Mouse (Mus musculus): ENCODE results near the gene Fam90a1a. TPM values are rescaled to one million over a fixed set of nuclear protein-coding genes. Genes with fewer than 3 reads are reported as not detected.

The Fam90a1a gene
- polyA plus RNA-seq, 1 experiment from 2014 or later = not detected

Other genes starting within 250 kb of the Fam90a1a start
- not detected in 2 replicates for gene Defa24, start 224.2 kb upstream of the Fam90a1a start, polyA plus RNA-seq (2015; fragmentation: Nextera tagmentation; extraction: Ambion mirVana)
- gene Defb50, start 135.2 kb upstream of the Fam90a1a start, polyA plus RNA-seq (2015; fragmentation: Nextera tagmentation; extraction: Ambion mirVana) = not detected in 2 replicates
- not detected in 2 replicates for gene Defb2, start 118.8 kb upstream of the Fam90a1a start, polyA plus RNA-seq (2015; fragmentation: Nextera tagmentation; extraction: Ambion mirVana)
- gene Defb10, start 99.8 kb upstream of the Fam90a1a start, polyA plus RNA-seq (2015; fragmentation: Nextera tagmentation; extraction: Ambion mirVana) = not detected in 2 replicates
- gene Defb9, start 73.3 kb upstream of the Fam90a1a start, polyA plus RNA-seq (2015; fragmentation: Nextera tagmentation; extraction: Ambion mirVana) = not detected in 2 replicates
- not detected in 2 replicates for gene Defb11, start 52.3 kb upstream of the Fam90a1a start, polyA plus RNA-seq (2015; fragmentation: Nextera tagmentation; extraction: Ambion mirVana)
- gene Defb15, start 26.0 kb upstream of the Fam90a1a start, polyA plus RNA-seq (2015; fragmentation: Nextera tagmentation; extraction: Ambion mirVana) = not detected in 2 replicates
- not detected in 2 replicates for gene Defb35, start 20.4 kb upstream of the Fam90a1a start, polyA plus RNA-seq (2015; fragmentation: Nextera tagmentation; extraction: Ambion mirVana)
- not detected in 2 replicates for gene Defb13, start 12.0 kb upstream of the Fam90a1a start, polyA plus RNA-seq (2015; fragmentation: Nextera tagmentation; extraction: Ambion mirVana)
- not detected in 2 replicates for gene Ccdc70, start 11.1 kb downstream of the Fam90a1a start, polyA plus RNA-seq (2015; fragmentation: Nextera tagmentation; extraction: Ambion mirVana)
- gene Atp7b, start 101.6 kb downstream of the Fam90a1a start, polyA plus RNA-seq (2015; fragmentation: Nextera tagmentation; extraction: Ambion mirVana) = 1.4 and 1.8 TPM in 2 replicates
- gene Alg11, start 102.0 kb downstream of the Fam90a1a start, polyA plus RNA-seq (2015; fragmentation: Nextera tagmentation; extraction: Ambion mirVana) = 21.8 and 23.0 TPM in 2 replicates
- 0.14 and 0.44 TPM in 2 replicates for gene Nek5, start 166.3 kb downstream of the Fam90a1a start, polyA plus RNA-seq (2015; fragmentation: Nextera tagmentation; extraction: Ambion mirVana)
- 4.6 and 4.9 TPM in 2 replicates for gene Nek3, start 207.7 kb downstream of the Fam90a1a start, polyA plus RNA-seq (2015; fragmentation: Nextera tagmentation; extraction: Ambion mirVana)
- 31.6 and 33.3 TPM in 2 replicates for gene Ckap2, start 227.1 kb downstream of the Fam90a1a start, polyA plus RNA-seq (2015; fragmentation: Nextera tagmentation; extraction: Ambion mirVana)
- gene Vps36, start 234.1 kb downstream of the Fam90a1a start, polyA plus RNA-seq (2015; fragmentation: Nextera tagmentation; extraction: Ambion mirVana) = 22.6 and 23.4 TPM in 2 replicates